Mouse (Mus musculus): ENCODE measurements around the gene Armcx6. TPM values are rescaled to one million over a fixed set of nuclear protein-coding genes. Genes with fewer than 3 reads are reported as not detected.

The Armcx6 gene
- total RNA-seq, 2 experiments from 2014 or later = 0.60 to 1.1 TPM

Small RNAs within 50 kb of the gene (microRNA-seq; reads per million reads assigned to microRNA genes)
- gene Mir7093 (ENCODE audit: borderline number of aligned reads in 2 of 2) = 0.67 to 0.72 reads per million in 2 experiments

Other genes with a start within 250 kb of the Armcx6 start
- 10 to 100 TPM; 20.7 to 20.8 TPM for gene Timm8a1, start 209.6 kb downstream of the Armcx6 start, total RNA-seq (2021)
- gene Btk, start 167.8 kb downstream of the Armcx6 start, total RNA-seq (2021) = 1 to 10 TPM; 1.1 to 1.3 TPM
- gene Rpl36a, start 165.8 kb downstream of the Armcx6 start, total RNA-seq (2021) = 100 to 1,000 TPM in 1 of 2 experiments, 10 to 100 TPM in 1; 99.3 to 127 TPM
- gene Gla, start 150.3 kb downstream of the Armcx6 start, total RNA-seq (2021) = 1 to 10 TPM; 1.4 to 1.9 TPM
- 10 to 100 TPM; 66.8 to 71.8 TPM for gene Hnrnph2, start 150.2 kb downstream of the Armcx6 start, total RNA-seq (2021)
- 1 to 10 TPM; 7.6 to 8.8 TPM for gene Armcx4, start 64.9 kb downstream of the Armcx6 start, total RNA-seq (2021)
- 1 to 10 TPM; 4.9 to 6.4 TPM for gene Armcx1, start 33.5 kb downstream of the Armcx6 start, total RNA-seq (2021)
- 10 to 100 TPM; 18.6 to 19.3 TPM for gene Armcx3, start 5.2 kb upstream of the Armcx6 start, total RNA-seq (2021)
- 1 to 10 TPM; 6.7 to 7.4 TPM for gene Armcx2, start 57.8 kb upstream of the Armcx6 start, total RNA-seq (2021)
- under 1 TPM in 1 of 2 experiments, not detected in 1; 0.19 TPM for gene Nxf2, start 213.3 kb upstream of the Armcx6 start, total RNA-seq (2021)

Data from heart, postnatal 36 days (tissue).